Mouse (Mus musculus) midbrain, embryonic 11.5 days (tissue): Measurements from ENCODE around the gene Agk. TPM values are rescaled to one million over a fixed set of nuclear protein-coding genes. Genes with fewer than 3 reads are reported as not detected.

Experiments used
- ATAC-seq: fragments of 200-750 bp; cut with Nextera tagmentation; 2 replicates; pipeline ENCODE4 v1.8.0; 2017; ENCODE audit warnings: moderate TSS enrichment, moderate library complexity; ENCODE audit not compliant: low FRiP score
- DNase-seq: peaks from one replicate; pipeline ENCODE4 v3.0.0; 2015; ENCODE audit warnings: low spot score; ENCODE audit errors: missing footprints
- H3K27ac ChIP-seq: fragments of 300-500 bp; sonication (generic); 2 replicates; pipeline ENCODE4 v1.5.1; 2014; ENCODE audit warnings: low read depth, low read length
- H3K27me3 ChIP-seq: fragments of 300-500 bp; sonication (generic); 2 replicates; pipeline ENCODE4 v1.6.1; 2014; ENCODE audit warnings: mild to moderate bottlenecking, low read length, moderate library complexity, mixed read lengths; ENCODE audit not compliant: control insufficient read depth, insufficient read depth
- H3K36me3 ChIP-seq: fragments of 300-500 bp; sonication (generic); 2 replicates; pipeline ENCODE4 v1.6.1; 2014; ENCODE audit warnings: mild to moderate bottlenecking, low read length, moderate library complexity, mixed read lengths; ENCODE audit not compliant: control insufficient read depth, insufficient read depth
- H3K4me1 ChIP-seq: fragments of 300-500 bp; sonication (generic); 2 replicates; pipeline ENCODE4 v1.6.1; 2014; ENCODE audit warnings: low read length; ENCODE audit not compliant: control insufficient read depth, insufficient read depth
- H3K4me2 ChIP-seq: fragments of 300-500 bp; sonication (generic); 2 replicates; pipeline ENCODE4 v1.6.1; 2014; ENCODE audit warnings: mild to moderate bottlenecking, moderate library complexity
- H3K4me3 ChIP-seq: fragments of 300-500 bp; sonication (generic); 2 replicates; pipeline ENCODE4 v1.5.1; 2014; ENCODE audit warnings: low read depth, low read length
- H3K9ac ChIP-seq: fragments of 300-500 bp; sonication (generic); 2 replicates; pipeline ENCODE4 v1.6.1; 2014; ENCODE audit warnings: low read length
- H3K9me3 ChIP-seq: fragments of 300-500 bp; sonication (generic); 2 replicates; pipeline ENCODE4 v1.6.1; 2016; ENCODE audit warnings: low read length; ENCODE audit not compliant: control insufficient read depth
- WGBS: fragments of 180-500 bp; shearing (Covaris S2); extraction: QIAGEN DNeasy Blood & Tissue Kit; methylation state at CpG from one replicate; pipeline ENCODE4 v1.1.7; 2014; 5-methylcytosine and 5-hydroxymethylcytosine counted together
- polyA plus RNA-seq: library from polyadenylated mRNA; unstranded; fragments of >200 nt; fragmentation: Nextera tagmentation; extraction: Ambion mirVana; gene quantifications from 2 replicates; pipeline ENCODE4 v1.2.1, GENCODE M21; 2014

Agk gene
- polyA plus RNA-seq, 1 experiment from 2014 or later = 39.4 TPM

DNA sequence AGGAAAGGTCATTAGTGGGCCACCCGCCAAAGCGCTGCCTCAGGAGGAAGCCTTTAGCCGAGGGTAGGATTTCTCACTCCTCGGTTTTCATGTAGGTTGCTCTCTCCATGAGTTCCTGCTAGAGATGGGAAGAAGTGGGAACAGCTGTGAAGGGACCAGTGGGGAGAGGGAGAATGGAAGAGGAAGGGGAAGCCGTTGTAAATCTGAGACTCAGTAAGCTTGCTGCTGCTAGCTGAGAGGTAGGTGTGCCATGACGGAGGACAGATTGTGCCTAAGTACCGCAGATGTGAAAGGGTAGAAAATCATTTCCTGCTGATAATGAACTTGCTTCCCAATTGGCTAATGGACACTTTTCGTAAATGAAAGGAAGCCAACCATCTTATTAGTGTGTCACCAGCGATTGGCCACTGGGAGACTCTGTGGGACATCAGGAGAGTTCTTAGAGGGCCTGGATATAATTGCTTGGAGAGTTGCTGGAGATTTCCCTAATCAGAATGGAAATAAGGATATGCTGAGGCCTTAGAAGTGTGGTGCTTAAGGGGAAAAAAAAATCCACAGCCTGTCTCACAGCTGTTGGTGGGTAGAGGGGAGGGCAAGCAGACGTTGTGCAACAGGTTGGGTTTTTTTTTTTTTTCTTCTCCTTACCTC lies 118.4 kb downstream of the Agk start:
- Histone ChIP-seq H3K4me1 (no peaks in the 10 kb centered on the region), H3K36me3 (no peaks in the 10 kb centered on the region), H3K4me2 (no peak overlapping the region), H3K27ac (no peak overlapping the region), H3K27me3 (no peaks in the 10 kb centered on the region), H3K9me3 (no peaks in the 10 kb centered on the region), H3K9ac (no peak overlapping the region), H3K4me3 (no peak overlapping the region)
- WGBS = 48% methylated on average over 10 of the region's 10 CpGs
- ATAC-seq (no peak), DNase-seq (no peak)

Other genes with a start within 250 kb of the Agk start
- gene E330009J07Rik, start 111.0 kb downstream of the Agk start, polyA plus RNA-seq = 13.1 and 15.8 TPM in 2 replicates
- not detected in 2 replicates for gene Wee2, start 113.9 kb downstream of the Agk start, polyA plus RNA-seq
- gene Ssbp1, start 146.2 kb downstream of the Agk start, polyA plus RNA-seq = 183 and 194 TPM in 2 replicates
- 0.36 TPM in 1 of 2 replicates, not detected in the other for gene Tas2r137, start 166.1 kb downstream of the Agk start, polyA plus RNA-seq
- gene Tas2r108, start 168.4 kb downstream of the Agk start, polyA plus RNA-seq = 0.14 and 0.17 TPM in 2 replicates
- not detected in 2 replicates for gene Prss37, start 194.3 kb downstream of the Agk start, polyA plus RNA-seq
- 0.10 and 0.19 TPM in 2 replicates for gene Olfr461, start 229.9 kb downstream of the Agk start, polyA plus RNA-seq
- gene Olfr460, start 244.3 kb downstream of the Agk start, polyA plus RNA-seq = not detected in 2 replicates